In the genomic region with DNA sequence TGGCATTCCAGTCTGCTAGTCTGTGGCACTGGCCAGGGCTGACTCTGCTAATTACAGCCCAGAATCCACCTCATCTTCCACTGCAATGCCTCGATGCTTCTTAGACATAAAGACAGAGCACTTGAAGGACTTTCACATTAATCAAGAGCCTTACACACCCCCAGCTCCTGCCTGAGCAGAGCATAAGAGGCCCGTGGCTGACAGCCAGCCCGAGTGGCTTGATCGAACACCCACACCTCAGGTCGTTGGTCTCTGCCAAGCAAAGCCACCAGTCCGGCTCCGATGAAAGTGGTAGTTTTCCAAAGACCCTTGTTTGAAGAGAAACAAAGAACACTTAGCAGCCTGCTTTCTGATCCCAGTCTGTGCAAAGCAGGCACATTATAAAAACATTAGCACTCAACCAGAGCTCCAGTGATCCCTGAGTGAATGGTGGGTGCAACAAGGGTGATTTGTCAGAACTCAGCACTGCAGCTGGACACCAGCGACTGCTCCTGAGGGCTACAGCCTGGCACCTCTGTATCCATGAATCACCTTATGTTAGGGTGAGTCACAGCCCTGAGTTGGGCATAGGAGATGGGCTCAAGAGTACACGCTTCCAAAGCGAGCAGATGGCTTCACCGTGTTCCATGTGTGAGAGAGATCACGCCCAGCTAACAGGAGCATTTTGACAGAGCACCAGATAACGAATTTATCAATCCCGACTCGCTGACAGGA, we compare ENCODE assay signal across 8 mouse cellular contexts.
DNase-seq lines count a peak whose midpoint lies in the region; ATAC-seq and TF ChIP-seq lines count a peak whose summit lies in the region.

No protein-coding gene starts in this region.

- DNase-seq in embryo, embryonic 10 days (ENCODE audit: low spot score) = peak; percentile 43
- no peak for DNase-seq in embryo, embryonic 9.5 days (ENCODE audit: extremely low spot score)
- DNase-seq in midbrain, postnatal 0 days (ENCODE audit: low spot score) = peak; percentile 67
- no peak for DNase-seq in gastrocnemius, adult 8-10 months (ENCODE audit: low spot score in 2 of 2)
- DNase-seq in yolk sac, embryonic 10.5 days (ENCODE audit: low spot score) = no peak

- no peak for ATAC-seq in midbrain, postnatal 0 days (ENCODE audit: low FRiP score)
- ATAC-seq in midbrain, embryonic 15.5 days (replicated peaks) = no peak
- ATAC-seq in hindbrain, embryonic 16.5 days = peak; percentile 93
- ATAC-seq in neural tube, embryonic 15.5 days (ENCODE audit: low FRiP score) = peak; percentile 63

- no peak overlapping the region for H3K9ac ChIP-seq in midbrain, postnatal 0 days (replicated peaks; ENCODE audit: low read length, poor library complexity, severe bottlenecking)
- H3K9ac ChIP-seq in midbrain, embryonic 15.5 days = no peak overlapping the region
- no peak overlapping the region for H3K9ac ChIP-seq in hindbrain, embryonic 16.5 days (ENCODE audit: low read depth, low read length)
- H3K9ac ChIP-seq in neural tube, embryonic 15.5 days (replicated peaks) = no peak overlapping the region

- TF ChIP-seq CTCF in midbrain, postnatal 0 days (IDR thresholded peaks at IDR 0.05) = no peak

- H3K27ac ChIP-seq in midbrain, postnatal 0 days (ENCODE audit: low read depth, low read length) = no peak overlapping the region
- no peak overlapping the region for H3K27ac ChIP-seq in midbrain, embryonic 15.5 days
- H3K27ac ChIP-seq in hindbrain, embryonic 16.5 days (ENCODE audit: low read depth, low read length) = peak overlapping the region; percentile 55
- peak overlapping the region; percentile 30 for H3K27ac ChIP-seq in neural tube, embryonic 15.5 days (replicated peaks)

- H3K4me1 ChIP-seq in midbrain, postnatal 0 days (ENCODE audit: insufficient read depth, low read length) = no peaks in the 10 kb centered on the region
- H3K4me1 ChIP-seq in midbrain, embryonic 15.5 days = peaks cover 9% of the 10 kb centered on the region
- peaks cover 8% of the 10 kb centered on the region; the same call in 1 of the 2 replicates for H3K4me1 ChIP-seq in hindbrain, embryonic 16.5 days (ENCODE audit: control insufficient read depth, insufficient read depth, low read depth, low read length)
- H3K4me1 ChIP-seq in neural tube, embryonic 15.5 days = peaks cover 10% of the 10 kb centered on the region

- H3K36me3 ChIP-seq in midbrain, postnatal 0 days (ENCODE audit: insufficient read depth, low read length) = no peaks in the 10 kb centered on the region
- H3K36me3 ChIP-seq in midbrain, embryonic 15.5 days (replicated peaks) = no peaks in the 10 kb centered on the region
- H3K36me3 ChIP-seq in hindbrain, embryonic 16.5 days (ENCODE audit: control insufficient read depth, insufficient read depth, low read length) = no peaks in the 10 kb centered on the region
- no peaks in the 10 kb centered on the region for H3K36me3 ChIP-seq in neural tube, embryonic 15.5 days

- no peaks in the 10 kb centered on the region for H3K27me3 ChIP-seq in midbrain, postnatal 0 days (ENCODE audit: insufficient read depth, low read length)
- H3K27me3 ChIP-seq in midbrain, embryonic 15.5 days (replicated peaks) = no peaks in the 10 kb centered on the region
- no peaks in the 10 kb centered on the region for H3K27me3 ChIP-seq in hindbrain, embryonic 16.5 days (replicated peaks; ENCODE audit: control insufficient read depth, insufficient read depth, low read length)
- H3K27me3 ChIP-seq in neural tube, embryonic 15.5 days (replicated peaks) = no peaks in the 10 kb centered on the region

- WGBS in midbrain, postnatal 0 days = 40% methylated on average over 15 of the region's 15 CpGs
- WGBS in midbrain, embryonic 15.5 days = 38% methylated on average over 15 of the region's 15 CpGs
- 22% methylated on average over 15 of the region's 15 CpGs for WGBS in hindbrain, embryonic 16.5 days
- WGBS in neural tube, embryonic 15.5 days = 37% methylated on average over 15 of the region's 15 CpGs

- H3K4me2 ChIP-seq in midbrain, postnatal 0 days (ENCODE audit: low read depth, low read length, poor library complexity, severe bottlenecking) = no peak overlapping the region
- H3K4me2 ChIP-seq in midbrain, embryonic 15.5 days = no peak overlapping the region
- no peak overlapping the region for H3K4me2 ChIP-seq in hindbrain, embryonic 16.5 days (ENCODE audit: low read length)
- no peak overlapping the region for H3K4me2 ChIP-seq in neural tube, embryonic 15.5 days

- no peak overlapping the region for H3K4me3 ChIP-seq in midbrain, postnatal 0 days (ENCODE audit: low read depth, low read length)
- H3K4me3 ChIP-seq in midbrain, embryonic 15.5 days = no peak overlapping the region
- H3K4me3 ChIP-seq in hindbrain, embryonic 16.5 days (ENCODE audit: low read length) = no peak overlapping the region
- H3K4me3 ChIP-seq in neural tube, embryonic 15.5 days (replicated peaks) = no peak overlapping the region

- H3K9me3 ChIP-seq in midbrain, postnatal 0 days (ENCODE audit: low read length) = no peaks in the 10 kb centered on the region
- H3K9me3 ChIP-seq in midbrain, embryonic 15.5 days = no peaks in the 10 kb centered on the region
- H3K9me3 ChIP-seq in hindbrain, embryonic 16.5 days (ENCODE audit: control insufficient read depth, low read length) = no peaks in the 10 kb centered on the region; the same call in 1 of the 2 replicates
- no peaks in the 10 kb centered on the region for H3K9me3 ChIP-seq in neural tube, embryonic 15.5 days (replicated peaks)

Comparison
In these comparisons a context has a peak if more than half of its experiments do, and no peak if none do; other contexts are left out.
1. DNase-seq: peak in embryo, embryonic 10 days (single experiment) and midbrain, postnatal 0 days (single experiment); none in embryo, embryonic 9.5 days (single experiment), gastrocnemius, adult 8-10 months (0 of 2) and yolk sac, embryonic 10.5 days (single experiment).
2. ATAC-seq: peak in hindbrain, embryonic 16.5 days (single experiment) and neural tube, embryonic 15.5 days (single experiment); none in midbrain, postnatal 0 days (single experiment) and midbrain, embryonic 15.5 days (single experiment).
3. H3K27ac ChIP-seq: peak in hindbrain, embryonic 16.5 days (single experiment) and neural tube, embryonic 15.5 days (single experiment); none in midbrain, postnatal 0 days (single experiment) and midbrain, embryonic 15.5 days (single experiment).